Mouse (Mus musculus): ENCODE data around the gene Krt17.

DNA sequence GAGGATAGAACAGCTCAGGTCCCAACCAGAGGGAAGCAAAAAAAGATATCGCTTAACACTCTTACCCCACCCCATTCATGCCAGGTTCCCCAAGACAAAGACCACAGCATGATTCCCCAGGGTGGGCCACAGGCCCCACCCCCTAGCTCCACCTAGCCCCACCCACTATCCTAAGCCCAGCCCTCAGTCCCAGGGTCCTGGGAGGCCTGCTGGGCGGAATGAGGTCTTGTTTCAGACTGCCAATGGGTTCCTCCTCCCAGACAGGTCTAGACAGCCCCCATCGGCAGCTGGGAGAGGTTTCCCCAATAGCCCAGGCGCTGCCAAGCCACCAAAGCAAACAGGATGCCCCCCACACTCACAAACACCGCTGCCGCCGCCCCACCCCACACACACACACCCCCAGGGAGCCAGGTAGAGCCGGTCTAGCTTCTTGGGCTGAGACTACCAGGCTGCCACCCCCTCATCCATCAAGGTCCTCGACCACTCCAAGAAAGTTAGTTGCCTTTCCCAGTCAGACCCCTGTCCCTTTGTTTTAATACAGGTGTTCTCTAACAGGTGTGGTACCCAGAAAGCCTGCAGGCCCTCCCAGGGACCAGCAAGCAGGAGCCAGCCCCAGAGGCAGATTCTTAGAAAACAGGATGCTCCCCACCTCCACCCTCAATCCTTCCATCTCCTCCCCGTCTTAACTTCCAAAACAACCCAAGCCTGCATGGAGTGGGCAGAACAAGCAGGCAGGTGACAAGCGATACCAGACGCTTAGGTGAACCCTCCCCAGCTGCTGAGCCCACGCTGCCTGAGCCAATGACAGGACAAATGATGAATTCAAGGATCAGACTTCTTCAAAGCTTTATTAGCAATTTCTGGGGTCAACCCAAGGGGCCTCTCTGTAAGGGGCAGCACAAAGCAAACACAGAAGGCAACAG, 1.5 kb upstream of the Krt17 start:
- TF ChIP-seq CTCF (IDR thresholded peaks at IDR 0.05; ENCODE audit: low read depth) (no peak), EP300 (IDR thresholded peaks at IDR 0.05; ENCODE audit: low read depth) (no peak)

Measured in heart, postnatal 0 days (tissue).